ENCODE assay signal across 1 mouse cellular context in genomic region chr12:80815298-80815697, GRCm38 (mm10).
A peak's percentile ranks its signal among the peaks of the same experiment; 100 is the strongest.
TF ChIP-seq lines count a peak whose summit lies in the region.

No protein-coding gene starts in this region.

TF ChIP-seq in MEL, 35 proteins besides CTCF, POLR2A, EP300 and RAD21 (continued from another document):
- peak; percentile 49; the same call in 1 of the 2 replicates for TF ChIP-seq GATA1 (IDR thresholded peaks at IDR 0.05; ENCODE audit: low read depth, low read length)
- no peak for TF ChIP-seq GABPA (IDR thresholded peaks at IDR 0.05; ENCODE audit: low read depth, low read length)
- TF ChIP-seq JUND (IDR thresholded peaks at IDR 0.05; ENCODE audit: low read depth, low read length), result no peak
- TF ChIP-seq MYB (IDR thresholded peaks at IDR 0.05; ENCODE audit: low read depth, low read length), result peak; percentile 88
- TF ChIP-seq ZC3H11A (IDR thresholded peaks at IDR 0.05; ENCODE audit: low read depth, low read length), result no peak
- no peak for TF ChIP-seq ZMIZ1 (IDR thresholded peaks at IDR 0.05; ENCODE audit: low read depth, low read length)
